Mouse (Mus musculus) forebrain, embryonic 11.5 days (tissue): ENCODE measurements at regions not wholly inside any gene's neighbourhood (a gene's known extent, or its start where the extent isn't known, plus 50 kb on each side); places are given as distances from the start of the nearest gene placed in this dataset.

Experiments
- ATAC-seq: fragments of 200-750 bp; cut with Nextera tagmentation; replicated peaks from 2 replicates; pipeline ENCODE4 v1.8.0; 2017; ENCODE audit warnings: moderate TSS enrichment; ENCODE audit not compliant: low FRiP score
- DNase-seq: peaks from one replicate; pipeline ENCODE4 v3.0.0-alpha.2; 2017; ENCODE audit warnings: low spot score
- H3K27ac ChIP-seq: fragments of 300-500 bp; sonication (generic); 2 replicates; pipeline ENCODE4 v1.5.1; 2014; ENCODE audit warnings: low read depth, low read length
- H3K27me3 ChIP-seq: fragments of 300-500 bp; sonication (generic); 2 replicates; pipeline ENCODE4 v1.6.1; 2014; ENCODE audit warnings: mild to moderate bottlenecking, low read length, mixed read lengths; ENCODE audit not compliant: control insufficient read depth, insufficient read depth
- H3K36me3 ChIP-seq: fragments of 300-500 bp; sonication (generic); 2 replicates; pipeline ENCODE4 v1.6.1; 2014; ENCODE audit warnings: mild to moderate bottlenecking, low read length, moderate library complexity, mixed read lengths; ENCODE audit not compliant: control insufficient read depth, insufficient read depth
- H3K4me1 ChIP-seq: fragments of 300-500 bp; sonication (generic); replicated peaks from 2 replicates; pipeline ENCODE4 v1.6.1; 2014; ENCODE audit warnings: low read length, mixed read lengths; ENCODE audit not compliant: control insufficient read depth, insufficient read depth
- H3K4me2 ChIP-seq: fragments of 300-500 bp; sonication (generic); 2 replicates; pipeline ENCODE4 v1.6.1; 2014; ENCODE audit warnings: low read depth, mild to moderate bottlenecking, low read length, moderate library complexity, mixed read lengths; ENCODE audit not compliant: severe bottlenecking
- H3K4me3 ChIP-seq: fragments of 300-500 bp; sonication (generic); 2 replicates; pipeline ENCODE4 v1.5.1; 2014; ENCODE audit warnings: low read depth, low read length
- H3K9ac ChIP-seq: fragments of 300-500 bp; sonication (generic); 2 replicates; pipeline ENCODE4 v1.6.1; 2014; ENCODE audit warnings: low read length
- H3K9me3 ChIP-seq: fragments of 300-500 bp; sonication (generic); 2 replicates; pipeline ENCODE4 v1.6.1; 2016; ENCODE audit warnings: low read length, mixed read lengths; ENCODE audit not compliant: control insufficient read depth
- WGBS: fragments of 180-500 bp; shearing (Covaris S2); extraction: QIAGEN DNeasy Blood & Tissue Kit; methylation state at CpG from one replicate; pipeline ENCODE4 v1.1.7; 2014; 5-methylcytosine and 5-hydroxymethylcytosine counted together

GRCm38 (mm10) chr16:47081896-47082295 is 583.6 kb upstream of the Nectin3 start:
- Histone ChIP-seq H3K27ac (no peak overlapping the region), H3K9ac (no peak overlapping the region), H3K4me2 (no peak overlapping the region), H3K9me3 (no peaks in the 10 kb centered on the region), H3K27me3 (no peaks in the 10 kb centered on the region), H3K36me3 (no peaks in the 10 kb centered on the region), H3K4me3 (no peak overlapping the region), H3K4me1 (no peaks in the 10 kb centered on the region)
- no peak for ATAC-seq
- WGBS: 89% methylated on average over 4 of the region's 4 CpGs
- no peak for DNase-seq

GRCm38 (mm10) chr16:47080330-47080729 is 582.0 kb upstream of the Nectin3 start:
- no peak for ATAC-seq
- 66% methylated on average over 2 of the region's 2 CpGs for WGBS
- no peak overlapping the region for H3K27ac ChIP-seq
- DNase-seq: no peak
- no peaks in the 10 kb centered on the region for H3K4me1 ChIP-seq
- H3K4me2 ChIP-seq: no peak overlapping the region
- H3K9ac ChIP-seq: no peak overlapping the region
- H3K9me3 ChIP-seq: no peaks in the 10 kb centered on the region
- no peaks in the 10 kb centered on the region for H3K27me3 ChIP-seq
- no peak overlapping the region for H3K4me3 ChIP-seq
- H3K36me3 ChIP-seq: no peaks in the 10 kb centered on the region

GRCm38 (mm10) chr16:47059293-47059963 is 561.1 kb upstream of the Nectin3 start:
- H3K4me2 ChIP-seq: no peak overlapping the region
- WGBS: 83% methylated on average over 8 of the region's 8 CpGs
- H3K4me1 ChIP-seq: no peaks in the 10 kb centered on the region
- no peaks in the 10 kb centered on the region for H3K27me3 ChIP-seq
- H3K27ac ChIP-seq: no peak overlapping the region
- H3K9ac ChIP-seq: no peak overlapping the region
- no peak overlapping the region for H3K4me3 ChIP-seq
- no peaks in the 10 kb centered on the region for H3K36me3 ChIP-seq
- ATAC-seq: no peak
- no peak for DNase-seq
- no peaks in the 10 kb centered on the region for H3K9me3 ChIP-seq

- H3K4me2 ChIP-seq: no peak overlapping the region
- no peak for ATAC-seq
- no peaks in the 10 kb centered on the region for H3K9me3 ChIP-seq
- 85% methylated on average over 5 of the region's 5 CpGs for WGBS
- DNase-seq: no peak
- H3K27ac ChIP-seq: no peak overlapping the region
- H3K4me1 ChIP-seq: no peaks in the 10 kb centered on the region
- no peak overlapping the region for H3K9ac ChIP-seq
- no peaks in the 10 kb centered on the region for H3K36me3 ChIP-seq
- H3K27me3 ChIP-seq: no peaks in the 10 kb centered on the region
- no peak overlapping the region for H3K4me3 ChIP-seq
These were observed 560.5 kb upstream of the Nectin3 start for GRCm38 (mm10) chr16:47058811-47059210.

GRCm38 (mm10) chr16:47025971-47026370 is 527.6 kb upstream of the Nectin3 start:
- H3K9ac ChIP-seq: no peak overlapping the region
- no peaks in the 10 kb centered on the region for H3K27me3 ChIP-seq
- H3K4me1 ChIP-seq: no peaks in the 10 kb centered on the region
- ATAC-seq (no peak), DNase-seq (no peak)
- H3K27ac ChIP-seq: no peak overlapping the region
- H3K4me3 ChIP-seq: no peak overlapping the region
- no peaks in the 10 kb centered on the region for H3K9me3 ChIP-seq
- H3K4me2 ChIP-seq: no peak overlapping the region
- H3K36me3 ChIP-seq: no peaks in the 10 kb centered on the region

GRCm38 (mm10) chr16:47017486-47017885 is 519.2 kb upstream of the Nectin3 start:
- ATAC-seq: no peak
- Histone ChIP-seq H3K4me3 (no peak overlapping the region), H3K27me3 (no peaks in the 10 kb centered on the region), H3K4me2 (no peak overlapping the region), H3K9me3 (no peaks in the 10 kb centered on the region), H3K36me3 (no peaks in the 10 kb centered on the region), H3K9ac (no peak overlapping the region), H3K4me1 (no peaks in the 10 kb centered on the region), H3K27ac (no peak overlapping the region)
- no peak for DNase-seq
- 79% methylated on average over 3 of the region's 3 CpGs for WGBS

GRCm38 (mm10) chr16:46982910-46983600 is 484.7 kb upstream of the Nectin3 start:
- H3K4me3 ChIP-seq: no peak overlapping the region
- peak overlapping the region; percentile 28; the same call in 1 of the 2 replicates for H3K27ac ChIP-seq
- no peaks in the 10 kb centered on the region for H3K9me3 ChIP-seq
- no peaks in the 10 kb centered on the region for H3K4me1 ChIP-seq
- ATAC-seq (peak; percentile 97), DNase-seq (peak; percentile 59)
- H3K9ac ChIP-seq: no peak overlapping the region
- H3K4me2 ChIP-seq: no peak overlapping the region
- no peaks in the 10 kb centered on the region for H3K36me3 ChIP-seq
- no peaks in the 10 kb centered on the region for H3K27me3 ChIP-seq
- WGBS: 25% methylated on average over 6 of the region's 6 CpGs

GRCm38 (mm10) chr16:46982272-46982909 is 484.1 kb upstream of the Nectin3 start:
- Histone ChIP-seq H3K27ac (peak overlapping the region; percentile 28; the same call in 1 of the 2 replicates), H3K27me3 (no peaks in the 10 kb centered on the region), H3K9ac (no peak overlapping the region), H3K36me3 (no peaks in the 10 kb centered on the region), H3K9me3 (no peaks in the 10 kb centered on the region), H3K4me3 (no peak overlapping the region), H3K4me1 (no peaks in the 10 kb centered on the region), H3K4me2 (no peak overlapping the region; the same call in 1 of the 2 replicates)
- DNase-seq (peak; percentile 66), ATAC-seq (peak; percentile 91)
- WGBS: 19% methylated on average over 5 of the region's 5 CpGs
